Mouse (Mus musculus) kidney, postnatal 0 days (tissue): ENCODE results near the gene Gm10591. TPM values are rescaled to one million over a fixed set of nuclear protein-coding genes. Genes with fewer than 3 reads are reported as not detected.
"Not testable (repeated sequence)": the region's sequence is repeated elsewhere in the genome, so short reads cannot be mapped to it uniquely, and the experiment has no call there.

Experiments used
- ATAC-seq: fragments of 200-750 bp; cut with Nextera tagmentation; replicated peaks from 2 replicates; pipeline ENCODE4 v1.8.0; 2017; ENCODE audit warnings: low read depth, moderate number of reproducible peaks, moderate TSS enrichment, moderate library complexity; ENCODE audit not compliant: low FRiP score
- DNase-seq: peaks from one replicate; pipeline ENCODE4 v3.0.0-alpha.2; 2016; ENCODE audit warnings: low spot score
- H3K27ac ChIP-seq: fragments of 300-500 bp; sonication (generic); 2 replicates; pipeline ENCODE4 v1.5.1; 2014; ENCODE audit warnings: mild to moderate bottlenecking
- H3K27me3 ChIP-seq: fragments of 300-500 bp; sonication (generic); 2 replicates; pipeline ENCODE4 v1.6.1; 2014; ENCODE audit warnings: low read length, mixed read lengths; ENCODE audit not compliant: insufficient read depth
- H3K36me3 ChIP-seq: fragments of 300-500 bp; sonication (generic); 2 replicates; pipeline ENCODE4 v1.6.1; 2014; ENCODE audit warnings: low read length, mixed read lengths; ENCODE audit not compliant: insufficient read depth
- H3K4me1 ChIP-seq: fragments of 300-500 bp; sonication (generic); replicated peaks from 2 replicates; pipeline ENCODE4 v1.6.1; 2014; ENCODE audit warnings: antibody characterized with exemption, low read length, mixed read lengths; ENCODE audit not compliant: insufficient read depth
- H3K4me2 ChIP-seq: fragments of 300-500 bp; sonication (generic); 2 replicates; pipeline ENCODE4 v1.6.1; 2014; ENCODE audit warnings: mild to moderate bottlenecking, low read length, moderate library complexity, mixed read lengths
- H3K4me3 ChIP-seq: fragments of 300-500 bp; sonication (generic); replicated peaks from 2 replicates; pipeline ENCODE4 v1.5.1; 2014; ENCODE audit warnings: low read depth, low read length
- H3K9ac ChIP-seq: fragments of 300-500 bp; sonication (generic); 2 replicates; pipeline ENCODE4 v1.6.1; 2014; ENCODE audit warnings: low read depth, low read length
- H3K9me3 ChIP-seq: fragments of 300-500 bp; sonication (generic); replicated peaks from 2 replicates; pipeline ENCODE4 v1.6.1; 2016; ENCODE audit warnings: low read length, inconsistent platforms, mixed read lengths
- WGBS: fragments of 180-500 bp; shearing (Covaris S2); extraction: QIAGEN DNeasy Blood & Tissue Kit; methylation state at CpG from one replicate; pipeline ENCODE4 v1.1.7; 2014; 5-methylcytosine and 5-hydroxymethylcytosine counted together
- polyA plus RNA-seq: library from polyadenylated mRNA; unstranded; fragments of >200 nt; fragmentation: Nextera tagmentation; extraction: Ambion mirVana; gene quantifications from 2 replicates; pipeline ENCODE4 v1.2.1, GENCODE M21; 2015

The Gm10591 gene
- 0.89 TPM in 1 of 2 replicates, not detected in the other for polyA plus RNA-seq

GRCm38 (mm10) chr4:42611895-42612294 lies at the start of gene Gm10591:
Gm10591 (plus strand) TSS chr4:42612195.
- not testable (repeated sequence) for H3K27me3 ChIP-seq, H3K36me3 ChIP-seq, H3K4me1 ChIP-seq, DNase-seq, H3K9me3 ChIP-seq, H3K27ac ChIP-seq, ATAC-seq, H3K4me2 ChIP-seq, H3K9ac ChIP-seq, H3K4me3 ChIP-seq
- WGBS, result no CpG with 5 or more reads among the region's 5 CpGs

GRCm38 (mm10) chr4:42629419-42629818 lies 17.4 kb downstream of the Gm10591 start, which contains the start of gene Gm2564:
Gm2564 (plus strand) TSS chr4:42629719.
- no CpG with 5 or more reads among the region's 8 CpGs for WGBS
- H3K9ac ChIP-seq, result not testable (repeated sequence)

GRCm38 (mm10) chr4:42654951-42655350 lies 43.0 kb downstream of the Gm10591 start, which contains the start of gene Ccl27b:
Ccl27b (plus strand) TSS chr4:42655251.
- H3K4me3 ChIP-seq, H3K27ac ChIP-seq, DNase-seq, ATAC-seq, H3K27me3 ChIP-seq, H3K9ac ChIP-seq, H3K36me3 ChIP-seq, H3K9me3 ChIP-seq, H3K4me2 ChIP-seq, H3K4me1 ChIP-seq: not testable (repeated sequence)
- WGBS, result no CpG with 5 or more reads among the region's 9 CpGs

More at GRCm38 (mm10) chr4:42629419-42629818, 17.4 kb downstream of the Gm10591 start, which contains the start of gene Gm2564:
- not testable (repeated sequence) for H3K4me3 ChIP-seq, H3K4me2 ChIP-seq, H3K4me1 ChIP-seq, H3K27me3 ChIP-seq, H3K27ac ChIP-seq, H3K9me3 ChIP-seq, ATAC-seq, DNase-seq, H3K36me3 ChIP-seq

DNA sequence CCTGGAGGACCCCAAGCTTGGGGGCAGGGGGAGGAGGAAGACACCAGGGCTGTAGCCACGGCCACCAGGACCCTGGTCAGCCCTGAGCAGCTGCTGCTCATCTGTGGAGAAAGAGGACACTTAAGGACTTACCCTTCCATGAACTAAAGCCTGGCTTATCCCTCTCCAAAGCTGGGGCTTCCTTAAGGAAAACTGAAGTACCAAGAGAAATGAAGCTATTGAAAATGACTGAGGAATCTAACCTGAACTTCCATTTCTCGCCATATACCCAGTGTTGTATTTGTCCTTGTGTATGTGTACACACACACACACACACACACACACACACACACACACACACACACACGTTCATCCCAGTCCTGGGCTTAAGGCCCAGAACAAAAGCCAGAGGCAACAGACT lies 49.8 kb downstream of the Gm10591 start, which contains the start of gene Il11ra2:
Il11ra2 (minus strand) TSS at position 101 of the 400 bp plus-strand sequence.
- H3K27me3 ChIP-seq, H3K9ac ChIP-seq, H3K9me3 ChIP-seq, H3K27ac ChIP-seq, H3K36me3 ChIP-seq, ATAC-seq, H3K4me3 ChIP-seq, H3K4me1 ChIP-seq, H3K4me2 ChIP-seq, DNase-seq: not testable (repeated sequence)
- WGBS, result no CpG with 5 or more reads among the region's 3 CpGs

Other genes with a start within 250 kb of the Gm10591 start
- not detected in 2 replicates for gene Gm21586, start 172.8 kb upstream of the Gm10591 start, polyA plus RNA-seq
- 0.04 and 0.05 TPM in 2 replicates for gene Gm2163, start 145.4 kb upstream of the Gm10591 start, polyA plus RNA-seq
- not detected in 2 replicates for gene Fam205a2, start 84.0 kb upstream of the Gm10591 start, polyA plus RNA-seq
- gene Gm2564, start 17.5 kb downstream of the Gm10591 start, polyA plus RNA-seq, result 0.70 and 0.72 TPM in 2 replicates
- not detected in 2 replicates for gene Ccl27b, start 43.1 kb downstream of the Gm10591 start, polyA plus RNA-seq
- gene Il11ra2, start 49.7 kb downstream of the Gm10591 start, polyA plus RNA-seq, result not detected in 2 replicates
- 0.46 TPM in 1 of 2 replicates, not detected in the other for gene 4930578G10Rik, start 123.3 kb downstream of the Gm10591 start, polyA plus RNA-seq
- gene Ccl19, start 144.4 kb downstream of the Gm10591 start, polyA plus RNA-seq, result 0.38 and 0.71 TPM in 2 replicates
- gene Ccl21a, start 161.8 kb downstream of the Gm10591 start, polyA plus RNA-seq, result 24.7 and 29.2 TPM in 2 replicates
- 0.07 TPM in 1 of 2 replicates, not detected in the other for gene Fam205a1, start 241.7 kb downstream of the Gm10591 start, polyA plus RNA-seq
- 0.14 and 0.26 TPM in 2 replicates for gene Gm12394, start 244.6 kb downstream of the Gm10591 start, polyA plus RNA-seq